In the genomic region with DNA sequence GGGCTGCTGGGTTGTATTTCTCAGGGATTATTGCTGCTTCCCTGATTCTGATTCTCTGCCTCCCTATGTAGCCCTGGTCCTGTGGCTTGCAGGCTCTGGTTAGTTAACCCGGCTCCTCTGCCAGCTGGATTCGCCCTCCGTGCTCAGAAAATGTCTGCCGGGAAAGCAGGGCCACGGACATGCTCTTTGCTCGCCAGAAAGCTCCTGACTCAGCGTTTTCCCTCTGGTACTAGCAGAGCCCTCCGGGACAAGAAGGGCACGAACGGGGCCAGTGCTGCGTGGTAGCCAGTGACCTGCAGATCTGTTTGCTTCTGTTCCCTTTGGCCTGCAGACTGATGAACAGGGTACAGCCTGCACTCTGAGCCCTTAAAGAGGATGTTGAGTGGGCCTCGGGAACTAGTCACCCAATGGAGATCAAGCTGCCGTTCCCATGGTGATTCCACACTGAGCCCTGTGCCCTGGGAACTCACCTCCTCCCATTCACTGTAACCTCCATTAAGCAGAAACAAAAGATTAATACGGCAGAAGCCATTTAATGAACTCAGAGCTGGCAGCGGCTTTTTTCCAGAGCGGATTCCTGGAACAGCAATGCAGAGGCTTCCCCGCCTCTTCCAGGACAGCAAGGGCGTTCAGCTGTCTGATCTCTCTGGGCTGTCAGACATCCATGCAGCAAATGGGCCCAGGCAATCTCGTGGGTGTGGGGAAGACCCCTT, we compare ENCODE assay signal across 8 mouse cellular contexts.
DNase-seq lines count a peak whose midpoint lies in the region; ATAC-seq and TF ChIP-seq lines count a peak whose summit lies in the region.

No protein-coding gene starts in this region.

- DNase-seq in lung, embryonic 14.5 days, result peak; percentile 52
- no peak for DNase-seq in lung, adult 18-20 months
- DNase-seq in embryo, embryonic 9.5 days (ENCODE audit: extremely low spot score), result peak; percentile 61
- peak; percentile 17 for DNase-seq in heart, adult 8-10 months (ENCODE audit: low spot score)
- peak; percentile 21 to 51 for DNase-seq in kidney, adult 8-10 months
- DNase-seq in limb, embryonic 11.5 days (ENCODE audit: low spot score), result peak; percentile 42
- peak; percentile 61 for DNase-seq in retina, postnatal 7 days (ENCODE audit: low read depth, low spot score)
- no peak for DNase-seq in B cell, adult 2 months

- no peaks in the 10 kb centered on the region for H3K27me3 ChIP-seq in lung, embryonic 14.5 days (ENCODE audit: insufficient read depth, low read length)
- H3K27me3 ChIP-seq in limb, embryonic 11.5 days (ENCODE audit: control insufficient read depth, insufficient read depth, low read length), result no peaks in the 10 kb centered on the region

- peak; percentile 62; the same call in 1 of the 2 replicates for ATAC-seq in lung, embryonic 14.5 days (ENCODE audit: insufficient read depth)
- ATAC-seq in limb, embryonic 11.5 days (ENCODE audit: insufficient number of reproducible peaks, low FRiP score, low TSS enrichment, low read depth), result no peak

- H3K36me3 ChIP-seq in lung, embryonic 14.5 days (ENCODE audit: insufficient read depth), result no peaks in the 10 kb centered on the region
- no peaks in the 10 kb centered on the region for H3K36me3 ChIP-seq in limb, embryonic 11.5 days (ENCODE audit: control insufficient read depth, insufficient read depth, low read length)

- 13% methylated on average over 19 of the region's 19 CpGs for WGBS in lung, embryonic 14.5 days
- 27% methylated on average over 19 of the region's 19 CpGs for WGBS in limb, embryonic 11.5 days

- no peak overlapping the region for H3K27ac ChIP-seq in lung, embryonic 14.5 days (ENCODE audit: low read depth)
- H3K27ac ChIP-seq in limb, embryonic 11.5 days (replicated peaks; ENCODE audit: low read depth, low read length), result no peak overlapping the region

- H3K9me3 ChIP-seq in lung, embryonic 14.5 days (ENCODE audit: low read depth, low read length), result no peaks in the 10 kb centered on the region
- no peaks in the 10 kb centered on the region for H3K9me3 ChIP-seq in limb, embryonic 11.5 days (ENCODE audit: control insufficient read depth, low read length)

- peak overlapping the region; percentile 7; the same call in 1 of the 2 replicates for H3K4me3 ChIP-seq in lung, embryonic 14.5 days (ENCODE audit: low read depth, low read length)
- 0 out of 2 replicates have a peak overlapping the region, but pooled peaks have one; percentile 8 for H3K4me3 ChIP-seq in limb, embryonic 11.5 days (ENCODE audit: low read depth, low read length)

- H3K4me2 ChIP-seq in lung, embryonic 14.5 days, result peak overlapping the region; percentile 52
- H3K4me2 ChIP-seq in limb, embryonic 11.5 days (ENCODE audit: low read depth, severe bottlenecking), result peak overlapping the region; percentile 37

- no peak for TF ChIP-seq CTCF in lung, embryonic 14.5 days (IDR thresholded peaks at IDR 0.05; ENCODE audit: low read depth)

- H3K4me1 ChIP-seq in lung, embryonic 14.5 days (ENCODE audit: insufficient read depth), result no peaks in the 10 kb centered on the region
- H3K4me1 ChIP-seq in limb, embryonic 11.5 days (ENCODE audit: control insufficient read depth, insufficient read depth, low read length), result no peaks in the 10 kb centered on the region; the same call in 1 of the 2 replicates

- no peak overlapping the region; the same call in 1 of the 2 replicates for H3K9ac ChIP-seq in lung, embryonic 14.5 days
- 0 out of 2 replicates have a peak overlapping the region, but pooled peaks have one; percentile 27 for H3K9ac ChIP-seq in limb, embryonic 11.5 days (ENCODE audit: low read length)

Comparison
In these comparisons a context has a peak if more than half of its experiments do, and no peak if none do; other contexts are left out.
1. DNase-seq: peak in lung, embryonic 14.5 days (single experiment), embryo, embryonic 9.5 days (single experiment), heart, adult 8-10 months (single experiment), kidney, adult 8-10 months (2 of 2), limb, embryonic 11.5 days (single experiment) and retina, postnatal 7 days (single experiment); none in lung, adult 18-20 months (0 of 2) and B cell, adult 2 months (0 of 2).